Mouse (Mus musculus) myocyte (in vitro differentiated cells): ENCODE results near the gene Add3.

Source experiments
- MYOG ChIP-seq, 3 experiments: IDR thresholded peaks; one replicate each; pipeline ENCODE4 v1.6.1; 2011; ENCODE audit warnings: control low read depth in 2 of 3, low read depth in 2 of 3, mild to moderate bottlenecking in 2 of 3; ENCODE audit not compliant: insufficient read length in 2 of 3, control insufficient read depth in 1 of 3, insufficient read depth in 1 of 3
- POLR2A ChIP-seq: IDR thresholded peaks from one replicate; pipeline ENCODE4 v1.6.1; 2011; ENCODE audit warnings: low read depth, mild to moderate bottlenecking, control low read depth, moderate library complexity; ENCODE audit not compliant: insufficient read length
- POLR2AphosphoS2 ChIP-seq: IDR thresholded peaks from one replicate; pipeline ENCODE4 v1.6.1; 2011; ENCODE audit warnings: low read depth, control low read depth; ENCODE audit not compliant: insufficient read length
- TCF12 ChIP-seq: IDR thresholded peaks from one replicate; pipeline ENCODE4 v1.6.1; 2011; ENCODE audit warnings: mild to moderate bottlenecking, control low read depth; ENCODE audit not compliant: poor library complexity, insufficient read depth, severe bottlenecking
- USF1 ChIP-seq: IDR thresholded peaks from one replicate; pipeline ENCODE4 v1.6.1; 2011; ENCODE audit warnings: low read depth, mild to moderate bottlenecking, control low read depth, moderate library complexity

DNA sequence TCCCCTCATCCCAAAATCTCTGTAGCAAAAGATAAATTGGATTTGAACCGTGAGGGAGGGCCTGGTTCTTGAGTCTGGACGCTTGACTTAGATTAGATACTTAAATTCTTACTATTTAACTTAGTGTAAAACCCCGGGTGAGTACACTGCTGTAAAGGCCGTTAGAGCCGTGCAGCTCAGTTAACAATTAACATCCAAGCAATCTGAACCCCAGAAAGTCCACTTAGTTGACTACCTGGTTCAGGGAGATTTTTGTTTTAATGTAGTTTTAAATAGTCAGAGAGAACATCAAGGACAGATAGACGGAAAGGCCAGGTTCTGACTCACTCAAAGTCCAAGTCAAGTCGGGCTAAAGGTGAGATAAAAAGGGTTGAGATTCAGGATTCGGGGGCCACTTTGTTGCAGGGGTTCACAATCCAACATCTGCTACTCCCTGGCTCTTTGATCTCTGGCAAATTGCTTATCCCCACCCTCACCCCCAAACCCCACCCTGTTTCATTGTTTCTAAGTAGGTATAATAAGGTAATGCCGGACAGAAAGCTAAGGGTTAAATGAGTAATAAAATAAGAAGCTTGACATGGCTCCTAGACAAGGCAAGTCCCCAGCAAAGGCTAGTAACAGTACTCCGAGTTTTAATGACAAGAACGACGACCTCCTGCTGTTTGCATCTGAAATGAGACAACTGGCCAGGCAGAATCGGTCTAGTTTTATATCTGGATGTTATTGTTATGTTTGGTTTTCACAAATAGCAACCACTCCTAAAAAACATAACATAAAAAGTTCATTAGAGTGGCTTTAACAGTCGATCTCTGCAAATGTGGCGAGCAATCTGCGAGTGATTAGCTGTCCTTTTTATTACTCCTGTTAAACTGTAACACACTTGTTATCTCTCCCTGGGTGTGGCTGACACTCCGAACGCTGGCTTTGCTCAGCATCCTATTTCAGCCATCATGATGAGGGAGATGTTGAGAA, 12.6 kb upstream of the Add3 start:
- no peak for TF ChIP-seq POLR2A
- TF ChIP-seq USF1: no peak
- no peak for TF ChIP-seq TCF12
- no peak for TF ChIP-seq POLR2AphosphoS2
- TF ChIP-seq MYOG (IDR thresholded peaks at IDR 0.05; ENCODE audit: control insufficient read depth in 1 of 3, insufficient read depth in 1 of 3, insufficient read length in 2 of 3, low read depth in 2 of 3): no peak
